Mouse (Mus musculus): ENCODE measurements around the gene Wdr83. TPM values are rescaled to one million over a fixed set of nuclear protein-coding genes. Genes with fewer than 3 reads are reported as not detected.
"Not testable (repeated sequence)": the region's sequence is repeated elsewhere in the genome, so short reads cannot be mapped to it uniquely, and the experiment has no call there.

The Wdr83 gene
- polyA plus RNA-seq, 1 experiment from 2014 or later, result 47.2 TPM

DNA sequence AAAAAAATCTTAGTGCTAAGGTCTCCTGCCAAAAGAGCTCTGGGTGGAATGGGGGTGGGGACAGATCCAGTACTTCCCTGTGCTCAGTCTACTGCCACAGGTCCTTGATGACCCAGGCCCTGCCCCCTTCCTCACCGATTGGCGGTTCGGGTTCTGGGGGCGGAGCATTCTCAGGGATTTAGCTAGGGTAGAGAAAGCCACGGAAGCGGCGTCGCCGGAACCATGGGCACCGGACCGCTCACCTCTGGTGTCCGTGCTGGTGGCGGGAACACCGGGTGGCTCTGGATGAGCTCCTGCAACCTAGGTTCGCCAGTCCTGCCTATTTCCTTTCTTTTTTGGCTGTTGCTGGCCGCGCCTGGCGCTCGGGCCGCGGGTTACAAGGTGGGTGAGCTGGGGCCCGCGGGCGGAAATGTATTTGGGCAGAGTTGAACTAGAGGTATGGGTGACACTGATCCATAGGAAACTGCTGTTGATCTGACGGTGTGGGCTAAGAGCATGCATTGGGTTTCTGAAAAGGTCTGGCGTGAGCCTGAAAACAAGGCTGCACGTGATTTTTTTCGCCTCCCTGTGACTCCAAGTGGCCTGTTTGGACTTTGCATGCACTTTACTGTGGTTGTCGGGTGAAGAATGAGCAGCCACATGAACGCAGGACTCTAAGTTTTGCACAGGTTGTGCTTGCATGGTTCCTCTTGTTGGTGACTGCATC lies 2.2 kb upstream of the Wdr83 start, which contains the start of gene Man2b1:
Man2b1 (plus strand) TSS at position 163 of the 706 bp plus-strand sequence.
- H3K4me2 ChIP-seq (ENCODE audit: low read depth, low read length), result peak within 1 kb of the TSS; percentile 86
- H3K27me3 ChIP-seq (ENCODE audit: control insufficient read depth, insufficient read depth, low read length), result no peaks in the 10 kb centered on the region
- 0 out of 2 replicates have a peak, but pooled peaks cover 6% of the 10 kb centered on the region for H3K36me3 ChIP-seq (ENCODE audit: control insufficient read depth, insufficient read depth, low read length)
- peaks cover 13% of the 10 kb centered on the region; the same call in 1 of the 2 replicates for H3K4me1 ChIP-seq (ENCODE audit: control insufficient read depth, insufficient read depth, low read length)
- H3K9me3 ChIP-seq (ENCODE audit: control insufficient read depth, low read length), result no peaks in the 10 kb centered on the region
- peak within 1 kb of the TSS; percentile 61 for H3K9ac ChIP-seq (replicated peaks; ENCODE audit: low read depth, low read length)
- H3K27ac ChIP-seq (ENCODE audit: low read depth, low read length), result no peak within 1 kb of the TSS
- peak; percentile 81 for ATAC-seq (ENCODE audit: low read depth)
- under 1% methylated on average over 30 of the region's 30 CpGs for WGBS
- H3K4me3 ChIP-seq (ENCODE audit: low read depth, low read length), result peak within 1 kb of the TSS; percentile 59

DNA sequence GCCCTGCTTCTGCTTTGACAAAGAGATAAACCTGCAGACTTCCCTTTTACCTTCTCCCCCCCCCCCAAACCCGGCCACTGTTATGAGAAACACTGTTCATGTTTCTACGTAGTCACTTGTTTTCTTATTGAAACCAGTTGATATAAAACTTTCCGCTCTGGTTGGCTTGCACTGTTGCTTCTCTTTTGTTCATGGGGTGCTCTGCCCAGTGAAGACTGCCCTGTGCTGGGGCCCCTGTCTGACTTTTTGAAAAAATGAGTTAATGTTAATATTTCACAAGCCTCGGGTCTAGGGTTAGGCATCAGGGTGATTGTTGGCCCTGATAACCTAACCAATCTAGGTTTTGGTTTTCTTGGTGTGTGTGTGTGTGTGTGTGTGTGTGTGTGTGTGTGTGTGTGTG lies 1.1 kb upstream of the Wdr83 start:
- H3K36me3 ChIP-seq (ENCODE audit: control insufficient read depth, insufficient read depth, low read length); H3K27ac ChIP-seq (ENCODE audit: low read depth, low read length); H3K9me3 ChIP-seq (ENCODE audit: control insufficient read depth, low read length); H3K27me3 ChIP-seq (ENCODE audit: control insufficient read depth, insufficient read depth, low read length); ATAC-seq (ENCODE audit: low read depth); H3K4me2 ChIP-seq (ENCODE audit: low read depth, low read length); H3K4me3 ChIP-seq (ENCODE audit: low read depth, low read length); H3K9ac ChIP-seq (replicated peaks; ENCODE audit: low read depth, low read length): not testable (repeated sequence)
- peaks cover 13% of the 10 kb centered on the region; the same call in 1 of the 2 replicates for H3K4me1 ChIP-seq (ENCODE audit: control insufficient read depth, insufficient read depth, low read length)
- 91% methylated on average over 4 of the region's 4 CpGs for WGBS

DNA sequence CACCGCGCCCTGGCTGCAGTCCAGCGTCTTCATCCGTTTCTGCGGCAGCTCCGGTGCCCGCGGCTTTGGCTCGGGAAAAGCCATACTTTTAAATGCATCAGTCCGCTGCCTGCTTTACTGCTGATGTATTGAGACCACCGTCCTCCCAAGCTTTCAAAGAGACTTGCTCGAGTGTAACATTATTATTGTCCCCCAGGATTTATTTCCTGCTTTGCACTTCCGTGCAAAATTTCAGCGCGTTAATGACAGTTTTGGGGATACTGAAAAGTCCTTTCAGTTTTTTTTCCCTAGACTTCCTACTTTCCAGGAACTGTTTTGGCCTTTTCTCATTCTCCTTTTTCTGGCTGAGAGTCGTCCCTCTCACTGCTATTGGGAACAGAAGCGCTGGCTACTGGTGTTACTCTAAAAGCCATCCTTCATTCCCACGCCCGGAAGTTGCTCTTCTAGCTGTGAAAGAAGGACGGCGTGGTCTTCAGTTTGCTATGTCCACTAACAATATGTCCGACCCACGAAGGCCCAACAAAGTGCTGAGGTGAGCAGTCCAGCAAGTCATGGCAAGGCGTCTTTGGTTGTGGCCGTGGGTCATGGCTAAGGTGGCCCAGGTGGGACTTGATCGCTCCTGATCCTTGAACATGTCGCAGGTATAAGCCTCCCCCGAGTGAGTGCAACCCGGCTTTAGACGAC lies 432 bp downstream of the Wdr83 start, which contains the start of gene Wdr83os:
Wdr83os (plus strand) TSS at position 209 of the 684 bp plus-strand sequence.
- Histone ChIP-seq H3K4me3 (ENCODE audit: low read depth, low read length) (peak within 1 kb of the TSS; percentile 82), H3K27ac (ENCODE audit: low read depth, low read length) (0 out of 2 replicates have a peak within 1 kb of the TSS, but pooled peaks have one; percentile 28), H3K9ac (replicated peaks; ENCODE audit: low read depth, low read length) (peak within 1 kb of the TSS; percentile 76), H3K9me3 (ENCODE audit: control insufficient read depth, low read length) (no peaks in the 10 kb centered on the region), H3K36me3 (ENCODE audit: control insufficient read depth, insufficient read depth, low read length) (peaks cover 12% of the 10 kb centered on the region; the same call in 1 of the 2 replicates), H3K27me3 (ENCODE audit: control insufficient read depth, insufficient read depth, low read length) (no peaks in the 10 kb centered on the region), H3K4me1 (ENCODE audit: control insufficient read depth, insufficient read depth, low read length) (peaks cover 13% of the 10 kb centered on the region; the same call in 1 of the 2 replicates), H3K4me2 (ENCODE audit: low read depth, low read length) (peak within 1 kb of the TSS; percentile 92)
- under 1% methylated on average over 30 of the region's 30 CpGs for WGBS
- ATAC-seq (ENCODE audit: low read depth), result 0 out of 2 replicates have a peak, but pooled peaks have one; percentile 3

DNA sequence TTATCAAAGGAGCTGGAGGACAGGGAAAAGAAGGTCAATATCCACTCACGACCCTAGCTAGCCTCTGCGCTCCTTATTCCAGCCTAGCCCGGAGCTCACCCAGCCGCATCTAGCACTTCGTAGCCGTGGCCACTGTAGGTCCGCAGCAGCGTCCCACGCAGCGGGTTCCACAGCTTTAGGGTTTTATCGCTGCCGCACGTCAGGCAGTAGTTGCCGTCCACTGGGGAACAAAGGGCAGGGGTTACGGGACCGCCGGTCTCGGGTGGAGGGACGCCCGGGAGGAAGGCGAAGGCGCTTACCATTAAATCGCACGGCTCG lies 933 bp downstream of the Wdr83 start:
- Histone ChIP-seq H3K27ac (ENCODE audit: low read depth, low read length) (0 out of 2 replicates have a peak overlapping the region, but pooled peaks have one; percentile 28), H3K4me2 (ENCODE audit: low read depth, low read length) (peak overlapping the region; percentile 92), H3K27me3 (ENCODE audit: control insufficient read depth, insufficient read depth, low read length) (no peaks in the 10 kb centered on the region), H3K36me3 (ENCODE audit: control insufficient read depth, insufficient read depth, low read length) (peaks cover 16% of the 10 kb centered on the region), H3K9me3 (ENCODE audit: control insufficient read depth, low read length) (no peaks in the 10 kb centered on the region), H3K4me3 (ENCODE audit: low read depth, low read length) (peak overlapping the region; percentile 82), H3K9ac (replicated peaks; ENCODE audit: low read depth, low read length) (peak overlapping the region; percentile 76), H3K4me1 (ENCODE audit: control insufficient read depth, insufficient read depth, low read length) (peaks cover 13% of the 10 kb centered on the region; the same call in 1 of the 2 replicates)
- under 1% methylated on average over 25 of the region's 25 CpGs for WGBS
- ATAC-seq (ENCODE audit: low read depth), result no peak

DNA sequence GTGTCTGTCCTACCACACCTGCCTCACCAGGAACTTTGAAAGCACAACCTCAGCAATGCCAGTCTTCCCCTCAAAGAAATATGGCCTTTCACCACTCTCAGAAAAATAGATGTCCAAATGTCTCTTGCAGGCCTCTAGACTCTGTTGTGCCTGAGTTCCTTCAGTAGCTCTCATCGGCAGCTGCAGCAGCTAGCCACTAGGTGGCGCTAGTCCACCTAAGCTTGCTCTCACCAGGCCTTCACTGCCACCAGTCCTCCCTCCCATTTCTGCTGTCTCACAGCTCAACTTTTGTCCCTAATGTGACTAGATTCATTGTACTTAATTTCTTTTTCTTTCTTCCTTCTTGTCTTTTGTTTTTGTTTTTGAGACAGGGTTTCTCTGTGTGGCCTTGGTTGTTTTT lies 4.1 kb downstream of the Wdr83 start:
- ATAC-seq (ENCODE audit: low read depth), result peak; percentile 45; the same call in 1 of the 2 replicates
- H3K36me3 ChIP-seq (ENCODE audit: control insufficient read depth, insufficient read depth, low read length), result peaks cover 28% of the 10 kb centered on the region
- no peak overlapping the region for H3K9ac ChIP-seq (replicated peaks; ENCODE audit: low read depth, low read length)

DNA sequence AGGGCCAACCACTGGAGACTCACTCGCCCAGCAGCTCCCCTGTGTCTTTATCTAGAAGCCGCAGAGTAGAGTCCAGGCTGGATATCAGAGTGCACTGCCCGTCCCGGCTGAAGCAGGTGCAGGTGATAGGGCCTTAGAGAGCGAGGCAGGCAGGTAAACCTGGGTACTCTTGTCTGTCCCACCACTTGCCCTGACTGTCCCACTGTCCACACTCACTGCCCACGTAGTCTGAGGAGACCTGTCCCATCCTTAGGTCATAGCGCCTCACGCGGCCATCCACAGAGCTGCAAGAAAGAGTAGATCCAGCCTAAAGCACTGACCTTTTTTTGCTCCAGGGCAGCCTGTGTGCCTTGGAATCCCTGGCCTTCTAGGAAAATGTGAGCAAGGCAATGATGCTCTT lies 5.1 kb downstream of the Wdr83 start:
- H3K4me1 ChIP-seq (ENCODE audit: control insufficient read depth, insufficient read depth, low read length), result peaks cover 14% of the 10 kb centered on the region; the same call in 1 of the 2 replicates
- no peak overlapping the region for H3K27ac ChIP-seq (ENCODE audit: low read depth, low read length)
- no peaks in the 10 kb centered on the region for H3K27me3 ChIP-seq (ENCODE audit: control insufficient read depth, insufficient read depth, low read length)
- no peak for ATAC-seq (ENCODE audit: low read depth)
- no peak overlapping the region for H3K9ac ChIP-seq (replicated peaks; ENCODE audit: low read depth, low read length)
- H3K4me2 ChIP-seq (ENCODE audit: low read depth, low read length), result no peak overlapping the region
- no peak overlapping the region for H3K4me3 ChIP-seq (ENCODE audit: low read depth, low read length)
- 80% methylated on average over 9 of the region's 9 CpGs for WGBS
- peaks cover 28% of the 10 kb centered on the region for H3K36me3 ChIP-seq (ENCODE audit: control insufficient read depth, insufficient read depth, low read length)
- H3K9me3 ChIP-seq (ENCODE audit: control insufficient read depth, low read length), result no peaks in the 10 kb centered on the region

More for the DNA sequence above, 4.1 kb downstream of the Wdr83 start:
- Histone ChIP-seq H3K9me3 (ENCODE audit: control insufficient read depth, low read length) (no peaks in the 10 kb centered on the region), H3K4me3 (ENCODE audit: low read depth, low read length) (no peak overlapping the region), H3K4me1 (ENCODE audit: control insufficient read depth, insufficient read depth, low read length) (peaks cover 18% of the 10 kb centered on the region; the same call in 1 of the 2 replicates), H3K27me3 (ENCODE audit: control insufficient read depth, insufficient read depth, low read length) (no peaks in the 10 kb centered on the region), H3K27ac (ENCODE audit: low read depth, low read length) (no peak overlapping the region), H3K4me2 (ENCODE audit: low read depth, low read length) (no peak overlapping the region)
- WGBS, result 0% methylated on average over 2 of the region's 2 CpGs

DNA sequence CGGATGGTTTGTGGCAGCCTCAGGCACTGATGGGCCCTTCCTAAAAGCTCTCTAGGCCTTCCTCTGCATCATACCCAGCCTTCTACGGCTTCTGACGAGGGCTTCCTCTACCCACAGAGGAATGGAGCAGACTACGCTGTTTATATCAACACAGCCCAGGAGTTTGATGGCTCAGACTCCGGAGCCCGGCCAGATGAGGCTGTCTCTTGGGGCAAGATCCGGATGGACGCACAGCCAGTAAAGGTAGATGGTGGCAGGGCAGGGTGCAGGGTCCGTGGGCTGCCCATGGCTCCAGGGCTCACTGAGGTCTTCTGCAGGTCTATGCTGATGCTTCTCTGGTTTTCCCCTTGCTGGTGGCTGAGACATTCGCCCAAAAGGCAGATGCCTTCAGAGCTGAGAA lies 6.5 kb downstream of the Wdr83 start:
- Histone ChIP-seq H3K4me3 (ENCODE audit: low read depth, low read length) (no peak overlapping the region), H3K4me2 (ENCODE audit: low read depth, low read length) (no peak overlapping the region), H3K27me3 (ENCODE audit: control insufficient read depth, insufficient read depth, low read length) (no peaks in the 10 kb centered on the region), H3K9me3 (ENCODE audit: control insufficient read depth, low read length) (no peaks in the 10 kb centered on the region), H3K4me1 (ENCODE audit: control insufficient read depth, insufficient read depth, low read length) (peaks cover 13% of the 10 kb centered on the region; the same call in 1 of the 2 replicates), H3K9ac (replicated peaks; ENCODE audit: low read depth, low read length) (no peak overlapping the region), H3K36me3 (ENCODE audit: control insufficient read depth, insufficient read depth, low read length) (peaks cover 28% of the 10 kb centered on the region), H3K27ac (ENCODE audit: low read depth, low read length) (no peak overlapping the region)
- no peak for ATAC-seq (ENCODE audit: low read depth)
- 94% methylated on average over 10 of the region's 10 CpGs for WGBS

DNA sequence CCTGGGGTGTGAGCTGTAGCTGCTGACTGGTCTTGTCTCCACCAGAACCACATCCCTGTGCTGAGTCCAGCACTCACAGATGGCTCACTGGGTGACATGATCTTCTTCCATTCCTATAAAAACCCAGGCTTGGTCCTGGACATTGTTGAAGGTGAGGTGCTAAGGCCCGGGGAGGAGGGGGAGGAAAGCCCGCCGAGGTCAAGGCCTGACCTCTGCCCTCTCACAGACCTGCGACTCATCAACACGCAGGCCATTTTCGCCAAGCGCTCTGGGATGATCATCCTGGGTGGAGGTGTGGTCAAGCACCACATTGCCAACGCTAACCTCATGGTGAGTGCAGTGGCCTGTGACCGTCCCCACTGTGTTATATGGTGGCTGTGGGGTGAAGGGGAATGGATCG lies 6.9 kb downstream of the Wdr83 start:
- no peak overlapping the region for H3K9ac ChIP-seq (replicated peaks; ENCODE audit: low read depth, low read length)
- H3K4me1 ChIP-seq (ENCODE audit: control insufficient read depth, insufficient read depth, low read length), result peaks cover 11% of the 10 kb centered on the region; the same call in 1 of the 2 replicates
- 86% methylated on average over 10 of the region's 10 CpGs for WGBS
- H3K9me3 ChIP-seq (ENCODE audit: control insufficient read depth, low read length), result no peaks in the 10 kb centered on the region
- ATAC-seq (ENCODE audit: low read depth), result no peak
- peaks cover 28% of the 10 kb centered on the region for H3K36me3 ChIP-seq (ENCODE audit: control insufficient read depth, insufficient read depth, low read length)
- no peak overlapping the region for H3K4me3 ChIP-seq (ENCODE audit: low read depth, low read length)
- H3K27ac ChIP-seq (ENCODE audit: low read depth, low read length), result no peak overlapping the region
- no peaks in the 10 kb centered on the region for H3K27me3 ChIP-seq (ENCODE audit: control insufficient read depth, insufficient read depth, low read length)
- H3K4me2 ChIP-seq (ENCODE audit: low read depth, low read length), result no peak overlapping the region
